Mouse (Mus musculus): ENCODE measurements around the gene Ccdc151. TPM values are rescaled to one million over a fixed set of nuclear protein-coding genes. Genes with fewer than 3 reads are reported as not detected.

The Ccdc151 gene
- 0.13 TPM for polyA plus RNA-seq (2012; fragmentation: generic; extraction: Trizol)

GRCm38 (mm10) chr9:22002194-22003162, at the start of gene Ccdc151, which contains the start of gene Prkcsh:
Ccdc151 (minus strand) TSS chr9:22002634.
Prkcsh (plus strand) TSS chr9:22002806.
- Histone ChIP-seq H3ac (ENCODE audit: control insufficient read depth, insufficient read length) (peak within 1 kb of the TSS; percentile 39), H3K79me2 (ENCODE audit: control insufficient read depth, insufficient read depth) (peaks cover 8% of the 10 kb centered on the region), H3K4me2 (ENCODE audit: low read depth) (peak within 1 kb of the TSS; percentile 86), H3K27me3 (ENCODE audit: control insufficient read depth, insufficient read depth, insufficient read length) (no peaks in the 10 kb centered on the region), H3K36me3 (ENCODE audit: control insufficient read depth, insufficient read depth) (peaks cover 12% of the 10 kb centered on the region), H3K4me3 (peak within 1 kb of the TSS; percentile 70)
- no peak for TF ChIP-seq MYOG (IDR thresholded peaks at IDR 0.05; ENCODE audit: control insufficient read depth in 1 of 3, insufficient read depth in 1 of 3, insufficient read length in 2 of 3, low read depth in 2 of 3)
- TF ChIP-seq E2F4 (IDR thresholded peaks at IDR 0.05; ENCODE audit: insufficient read depth) = no peak
- TF ChIP-seq MYOD1 (IDR thresholded peaks at IDR 0.05; ENCODE audit: control insufficient read depth in 1 of 3, insufficient read length in 2 of 3, low read depth in 2 of 3) = no peak
- TF ChIP-seq USF1 (IDR thresholded peaks at IDR 0.05; ENCODE audit: low read depth) = peak; percentile 88
- TF ChIP-seq SRF (IDR thresholded peaks at IDR 0.05; ENCODE audit: control insufficient read depth, insufficient read length, low read depth) = peak; percentile 71
- TF ChIP-seq POLR2A (IDR thresholded peaks at IDR 0.05; ENCODE audit: insufficient read length, low read depth) = peak; percentile 92
- peak; percentile 91 for TF ChIP-seq POLR2AphosphoS2 (IDR thresholded peaks at IDR 0.05; ENCODE audit: insufficient read length, low read depth)
- no peak for TF ChIP-seq MAX (IDR thresholded peaks at IDR 0.05; ENCODE audit: low read depth)

DNA sequence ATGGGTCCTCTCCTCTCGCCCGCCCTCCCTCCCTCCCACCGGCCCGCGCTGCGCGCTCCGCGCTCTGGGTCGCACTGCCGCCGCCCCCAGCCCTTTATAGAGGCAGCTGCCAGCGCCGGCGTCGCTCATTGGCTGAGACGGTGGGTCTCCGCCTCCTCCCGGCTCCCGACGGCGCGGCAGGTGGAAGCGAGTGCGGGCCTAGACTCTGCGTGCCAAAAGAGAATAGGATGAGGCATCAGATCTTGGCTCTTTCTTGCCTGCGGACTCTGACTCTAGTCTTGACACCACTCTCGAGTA, 49.5 kb upstream of the Ccdc151 start, which contains the start of gene Elavl3:
TSS of gene Elavl3 (minus strand) at position 66 of the 297 bp plus-strand sequence.
- H3K27me3 ChIP-seq (ENCODE audit: control insufficient read depth, insufficient read depth, insufficient read length) = peaks cover 42% of the 10 kb centered on the region
- H3K4me2 ChIP-seq (ENCODE audit: low read depth) = no peak within 1 kb of the TSS
- H3K79me2 ChIP-seq (ENCODE audit: control insufficient read depth, insufficient read depth) = no peaks in the 10 kb centered on the region
- H3K36me3 ChIP-seq (ENCODE audit: control insufficient read depth, insufficient read depth) = no peaks in the 10 kb centered on the region
- no peak within 1 kb of the TSS for H3K4me3 ChIP-seq
- no peak within 1 kb of the TSS for H3ac ChIP-seq (ENCODE audit: control insufficient read depth, insufficient read length)
- no peak for TF ChIP-seq TCF3 (IDR thresholded peaks at IDR 0.05; ENCODE audit: insufficient read length, low read depth)
- TF ChIP-seq MYOD1 (IDR thresholded peaks at IDR 0.05; ENCODE audit: control insufficient read depth in 1 of 3, insufficient read length in 2 of 3, low read depth in 2 of 3) = no peak
- no peak for TF ChIP-seq MYOG (IDR thresholded peaks at IDR 0.05; ENCODE audit: control insufficient read depth in 1 of 3, insufficient read depth in 1 of 3, insufficient read length in 2 of 3, low read depth in 2 of 3)
- TF ChIP-seq SRF (IDR thresholded peaks at IDR 0.05; ENCODE audit: control insufficient read depth, insufficient read length, low read depth) = no peak
- no peak for TF ChIP-seq USF1 (IDR thresholded peaks at IDR 0.05; ENCODE audit: low read depth)
- TF ChIP-seq E2F4 (IDR thresholded peaks at IDR 0.05; ENCODE audit: insufficient read depth) = no peak
- no peak for TF ChIP-seq POLR2AphosphoS2 (IDR thresholded peaks at IDR 0.05; ENCODE audit: insufficient read length, low read depth)
- TF ChIP-seq MAX (IDR thresholded peaks at IDR 0.05; ENCODE audit: low read depth) = no peak
- TF ChIP-seq TCF12 (IDR thresholded peaks at IDR 0.05; ENCODE audit: insufficient read depth, poor library complexity, severe bottlenecking) = no peak
- no peak for TF ChIP-seq REST (IDR thresholded peaks at IDR 0.05; ENCODE audit: insufficient read depth, insufficient read length)
- no peak for TF ChIP-seq POLR2A (IDR thresholded peaks at IDR 0.05; ENCODE audit: insufficient read length, low read depth)
- TF ChIP-seq CEBPB (IDR thresholded peaks at IDR 0.05; ENCODE audit: insufficient read depth, poor library complexity, severe bottlenecking) = no peak

- no peak overlapping the region for H3ac ChIP-seq (ENCODE audit: control insufficient read depth, insufficient read length)
- H3K79me2 ChIP-seq (ENCODE audit: control insufficient read depth, insufficient read depth) = no peaks in the 10 kb centered on the region
- peaks cover 44% of the 10 kb centered on the region for H3K27me3 ChIP-seq (ENCODE audit: control insufficient read depth, insufficient read depth, insufficient read length)
- no peak for TF ChIP-seq POLR2A (IDR thresholded peaks at IDR 0.05; ENCODE audit: insufficient read length, low read depth)
- TF ChIP-seq MYOD1 (IDR thresholded peaks at IDR 0.05; ENCODE audit: control insufficient read depth in 1 of 3, insufficient read length in 2 of 3, low read depth in 2 of 3) = no peak
- no peak for TF ChIP-seq POLR2AphosphoS2 (IDR thresholded peaks at IDR 0.05; ENCODE audit: insufficient read length, low read depth)
- no peak for TF ChIP-seq CEBPB (IDR thresholded peaks at IDR 0.05; ENCODE audit: insufficient read depth, poor library complexity, severe bottlenecking)
- no peak overlapping the region for H3K4me3 ChIP-seq
- H3K4me2 ChIP-seq (ENCODE audit: low read depth) = no peak overlapping the region
- no peaks in the 10 kb centered on the region for H3K36me3 ChIP-seq (ENCODE audit: control insufficient read depth, insufficient read depth)
Observed at GRCm38 (mm10) chr9:22051161-22051957, 48.9 kb upstream of the Ccdc151 start.

GRCm38 (mm10) chr9:22050351-22050889, 48.0 kb upstream of the Ccdc151 start:
- no peak overlapping the region for H3K4me2 ChIP-seq (ENCODE audit: low read depth)
- H3K36me3 ChIP-seq (ENCODE audit: control insufficient read depth, insufficient read depth) = no peaks in the 10 kb centered on the region
- H3K79me2 ChIP-seq (ENCODE audit: control insufficient read depth, insufficient read depth) = no peaks in the 10 kb centered on the region
- TF ChIP-seq SRF (IDR thresholded peaks at IDR 0.05; ENCODE audit: control insufficient read depth, insufficient read length, low read depth) (no peak), REST (IDR thresholded peaks at IDR 0.05; ENCODE audit: insufficient read depth, insufficient read length) (peak; percentile 60)
- H3K27me3 ChIP-seq (ENCODE audit: control insufficient read depth, insufficient read depth, insufficient read length) = peaks cover 44% of the 10 kb centered on the region
- H3ac ChIP-seq (ENCODE audit: control insufficient read depth, insufficient read length) = no peak overlapping the region
- H3K4me3 ChIP-seq = no peak overlapping the region

All from myocyte (in vitro differentiated cells).